Mouse (Mus musculus) lung, adult 18-20 months (tissue): ENCODE results near the gene Acin1.

Experiments
- DNase-seq, 2 experiments: peaks; one replicate each; pipeline ENCODE4 v3.0.0; 2022; ENCODE audit warnings: mixed read lengths in 2 of 2

Acin1 gene

DNA sequence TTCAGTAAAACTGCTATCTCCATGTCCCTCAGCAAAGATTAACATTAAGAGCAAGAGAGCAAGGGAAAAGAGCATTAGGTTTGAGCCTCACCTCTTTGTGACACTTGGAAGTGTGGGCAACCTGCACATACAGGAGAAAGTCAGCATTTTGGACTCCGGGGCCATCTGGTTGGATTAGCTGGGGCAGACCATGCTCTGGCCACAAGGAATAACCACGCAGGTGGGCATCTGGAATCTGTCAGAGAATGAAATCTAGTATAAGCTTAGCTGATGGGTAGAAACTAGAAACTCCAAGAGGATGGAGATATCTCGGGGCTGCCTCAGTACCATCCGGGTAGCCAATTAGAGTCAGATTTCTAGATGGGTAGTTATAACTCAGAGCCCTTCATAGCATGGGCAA is 10.0 kb upstream of the Acin1 start:
- no peak for DNase-seq

- DNase-seq, result no peak
Observed at GRCm38 (mm10) chr14:54695042-54695441, 8.3 kb upstream of the Acin1 start.

- no peak for DNase-seq
Observed at GRCm38 (mm10) chr14:54687251-54687650, 520 bp upstream of the Acin1 start.

DNA sequence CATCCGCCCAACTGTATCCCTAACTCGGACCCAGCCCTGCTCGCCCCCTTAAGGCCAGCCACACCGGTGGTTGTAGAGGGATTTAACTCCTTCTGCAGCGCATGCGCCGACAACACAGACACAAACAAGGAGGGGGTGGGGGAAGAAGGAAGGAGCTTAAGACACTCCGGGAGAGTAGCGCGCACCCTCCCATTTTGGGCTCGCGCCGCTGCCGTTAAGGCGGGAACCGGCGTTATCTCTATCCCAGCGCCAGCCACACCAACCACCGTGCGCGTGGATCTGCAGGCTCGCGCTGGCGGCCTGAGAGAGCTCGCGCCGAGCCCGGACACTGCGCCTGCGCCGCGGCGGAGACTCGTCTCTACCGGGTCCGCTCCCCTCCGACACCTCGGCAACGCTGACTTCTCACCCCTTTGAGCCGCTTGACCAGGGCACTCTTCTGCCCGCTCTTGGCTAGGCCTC is 639 bp downstream of the Acin1 start, which contains the start of gene 1700123O20Rik:
Gene 1700123O20Rik (plus strand): TSS at position 154 of the 459 bp plus-strand sequence.
- peak in 1 of 2 experiments; percentile 80 for DNase-seq

GRCm38 (mm10) chr14:54685471-54685870 is 1.3 kb downstream of the Acin1 start:
- DNase-seq, result no peak

DNA sequence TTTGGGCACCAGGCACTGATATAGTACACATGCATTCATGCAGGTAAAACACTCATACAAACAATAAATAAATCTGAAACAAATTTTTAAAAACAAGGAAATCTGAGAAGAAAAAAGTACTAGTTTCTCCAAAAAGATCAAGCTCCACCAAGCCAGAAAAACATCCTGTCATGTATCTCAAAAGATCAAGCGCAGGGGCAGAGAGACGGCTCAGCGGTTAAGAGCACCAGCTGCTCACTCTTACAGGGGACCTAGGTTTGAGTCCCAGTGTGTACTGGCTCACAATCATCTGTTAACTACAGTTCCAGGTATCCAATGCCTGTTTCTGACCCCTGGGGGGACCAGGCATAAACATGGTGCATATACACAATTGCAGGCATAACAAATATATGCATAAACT is 4.3 kb downstream of the Acin1 start:
- DNase-seq, result no peak

GRCm38 (mm10) chr14:54678657-54679304 is 8.0 kb downstream of the Acin1 start:
- no peak for DNase-seq

- no peak for DNase-seq
Observed at GRCm38 (mm10) chr14:54676290-54676689, 10.4 kb downstream of the Acin1 start.

DNA sequence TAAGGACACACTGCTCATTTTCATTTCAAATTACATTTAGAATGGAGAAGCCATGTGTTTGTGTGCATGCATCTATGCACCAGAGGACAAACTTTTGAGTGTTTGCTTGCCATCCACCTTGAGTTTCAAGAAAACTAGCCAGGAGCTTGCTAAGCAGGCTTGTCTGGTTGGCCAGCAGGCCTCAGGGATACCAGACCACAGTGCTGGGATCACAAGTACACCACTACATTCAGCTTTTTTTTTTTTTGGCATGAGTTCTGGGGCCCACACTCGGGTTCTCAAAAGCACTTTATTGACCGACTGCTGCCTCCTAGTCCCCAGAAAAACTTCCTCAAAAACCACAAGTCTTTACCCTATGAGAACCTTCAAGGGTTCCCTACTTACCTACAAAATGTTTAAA is 12.4 kb downstream of the Acin1 start:
- DNase-seq, result peak; percentile 56 to 69

DNA sequence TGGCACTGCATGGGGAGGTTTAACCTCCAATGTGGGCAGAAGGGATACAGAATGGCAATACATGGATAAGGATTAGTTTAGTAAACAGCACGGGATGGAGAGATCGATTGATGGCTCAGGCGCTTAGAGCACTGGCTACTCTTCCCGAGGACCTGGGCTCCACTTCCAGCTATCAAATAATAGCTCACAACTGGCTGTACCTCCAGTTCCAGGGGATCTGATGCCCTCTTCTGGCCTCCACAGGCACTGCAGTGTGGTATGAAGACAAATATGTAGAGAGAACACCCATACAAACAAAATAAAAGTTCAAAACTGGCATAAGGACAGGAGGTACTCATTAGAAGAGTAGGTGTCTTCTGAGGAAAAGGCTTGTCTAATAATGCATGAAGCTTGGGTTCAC is 17.4 kb downstream of the Acin1 start:
- peak; percentile 55 to 62 for DNase-seq

- DNase-seq, result no peak
Observed at GRCm38 (mm10) chr14:54664477-54665222, 22.1 kb downstream of the Acin1 start.

- no peak for DNase-seq
Observed at GRCm38 (mm10) chr14:54660009-54660408, 26.7 kb downstream of the Acin1 start.

DNA sequence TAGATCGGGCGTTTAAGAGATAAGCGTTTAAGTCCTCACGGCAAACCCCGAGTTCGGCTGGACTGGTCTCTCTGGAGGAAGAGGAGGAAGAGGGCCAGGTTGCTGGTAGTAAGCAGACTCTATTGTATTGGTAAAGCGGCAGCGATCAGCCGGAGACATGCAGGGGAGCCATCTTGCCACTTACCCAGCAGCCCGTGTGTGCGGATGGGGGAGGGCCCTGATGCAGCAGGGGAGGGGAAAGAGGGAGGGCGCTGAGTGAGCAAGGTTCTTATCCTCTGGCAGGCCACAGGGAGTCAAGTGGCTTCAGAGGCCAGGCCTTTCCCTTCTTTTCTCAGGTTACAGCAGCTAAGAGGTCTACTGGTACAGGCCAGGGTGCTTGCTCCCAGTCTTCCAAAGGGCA is 33.2 kb downstream of the Acin1 start:
- DNase-seq, result peak; percentile 91 to 93

DNA sequence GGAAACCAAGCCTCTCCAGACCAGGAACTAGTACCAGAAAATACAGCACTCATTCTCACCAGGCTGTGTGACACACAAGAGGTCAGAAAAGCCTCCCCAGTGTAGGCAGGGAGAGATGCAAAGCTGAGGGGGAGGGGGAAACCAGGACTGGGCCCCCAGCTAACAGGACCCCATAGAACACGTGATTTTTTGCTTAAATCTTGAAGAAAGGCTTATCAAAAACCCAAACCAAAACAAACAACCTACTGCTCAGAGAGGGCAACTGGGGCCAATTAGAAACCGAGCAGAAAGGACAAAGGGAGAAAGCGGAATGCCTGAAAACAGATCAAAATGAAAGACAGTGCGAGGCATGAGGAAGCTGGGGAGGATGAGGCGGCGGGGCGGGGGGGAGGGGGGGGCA is 33.9 kb downstream of the Acin1 start:
- DNase-seq, result no peak

DNA sequence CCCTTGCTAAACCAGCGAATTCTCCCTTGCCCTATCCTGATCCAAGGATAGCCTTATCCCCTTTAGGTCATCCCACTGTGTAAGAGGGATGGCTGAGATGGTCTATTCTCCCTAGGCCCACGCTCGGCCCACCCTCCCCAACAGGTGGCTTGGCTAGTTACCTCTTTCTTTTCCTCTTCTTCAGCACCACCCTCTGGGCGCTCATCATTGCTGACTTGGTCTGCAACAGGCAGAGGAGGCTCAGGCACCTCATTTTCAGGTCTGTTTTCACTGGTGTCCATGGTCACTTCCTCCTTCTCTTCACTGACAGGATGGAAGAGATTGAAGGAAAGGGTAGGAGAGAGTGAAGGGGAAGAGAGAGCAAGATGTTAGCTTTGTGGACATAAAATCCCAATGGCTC is 35.2 kb downstream of the Acin1 start:
- no peak for DNase-seq

GRCm38 (mm10) chr14:54650621-54651454 is 35.9 kb downstream of the Acin1 start:
- DNase-seq, result peak; percentile 77 to 88

DNA sequence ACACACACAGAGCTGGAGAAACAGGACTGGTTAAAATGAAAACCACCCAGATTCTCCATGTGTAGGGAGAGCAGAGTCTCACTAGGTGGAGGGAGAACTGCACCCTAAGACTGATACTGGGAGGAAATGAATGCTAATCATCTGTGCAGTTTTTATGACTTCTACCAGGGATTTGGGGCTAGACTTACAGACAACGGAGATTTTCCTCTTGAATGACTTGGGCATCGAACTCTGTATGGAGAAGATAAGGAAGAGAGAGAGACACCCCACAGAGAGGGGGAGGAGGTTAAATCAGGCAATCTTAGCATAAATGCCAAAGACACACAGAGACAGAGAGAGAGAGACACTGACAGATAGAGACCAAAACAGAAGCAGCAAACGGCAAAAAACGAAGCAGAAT is 38.8 kb downstream of the Acin1 start:
- no peak for DNase-seq

- DNase-seq, result peak; percentile 54 to 65
Observed at GRCm38 (mm10) chr14:54646898-54647636, 39.7 kb downstream of the Acin1 start.

DNA sequence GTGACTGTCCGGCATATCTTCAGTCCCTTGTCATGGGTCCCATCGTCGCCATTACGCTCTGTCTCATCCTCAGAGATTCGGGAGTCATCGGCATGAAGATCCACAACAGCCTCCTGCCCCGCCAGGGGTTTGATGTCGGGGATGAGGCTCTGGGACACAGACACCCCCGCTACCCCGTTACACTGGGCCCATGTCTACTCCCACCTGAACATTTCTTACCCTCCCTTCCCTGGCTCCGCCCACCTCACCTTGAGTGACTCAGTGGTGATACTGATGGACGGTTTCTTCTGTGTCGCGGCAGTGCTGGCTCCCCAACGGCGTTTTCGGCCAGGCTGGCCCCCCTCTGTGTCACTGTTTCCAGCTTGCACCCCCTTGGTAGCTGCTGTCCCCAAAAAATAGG is 40.3 kb downstream of the Acin1 start:
- DNase-seq, result no peak

DNA sequence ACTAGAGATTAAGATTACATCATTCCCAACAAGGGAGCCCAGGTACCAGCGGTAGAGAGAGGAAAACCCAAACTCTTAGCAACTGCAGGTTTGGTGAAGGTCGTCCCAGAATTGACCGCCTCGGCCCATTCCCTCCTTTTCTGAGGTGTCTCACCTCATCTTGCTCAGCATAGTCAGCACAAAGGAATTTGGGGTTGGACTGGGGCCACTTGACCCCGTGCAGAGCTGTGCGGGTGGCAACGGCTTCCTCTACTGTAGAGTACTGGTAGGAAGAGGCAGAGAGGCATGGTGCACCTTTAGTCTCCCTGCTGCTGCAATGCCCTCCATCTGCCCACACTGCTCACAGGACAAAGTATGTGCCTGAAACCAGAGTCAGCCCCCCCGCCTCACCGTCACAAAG is 42.4 kb downstream of the Acin1 start:
- no peak for DNase-seq

GRCm38 (mm10) chr14:54643011-54643410 is 43.7 kb downstream of the Acin1 start:
- no peak for DNase-seq

DNA sequence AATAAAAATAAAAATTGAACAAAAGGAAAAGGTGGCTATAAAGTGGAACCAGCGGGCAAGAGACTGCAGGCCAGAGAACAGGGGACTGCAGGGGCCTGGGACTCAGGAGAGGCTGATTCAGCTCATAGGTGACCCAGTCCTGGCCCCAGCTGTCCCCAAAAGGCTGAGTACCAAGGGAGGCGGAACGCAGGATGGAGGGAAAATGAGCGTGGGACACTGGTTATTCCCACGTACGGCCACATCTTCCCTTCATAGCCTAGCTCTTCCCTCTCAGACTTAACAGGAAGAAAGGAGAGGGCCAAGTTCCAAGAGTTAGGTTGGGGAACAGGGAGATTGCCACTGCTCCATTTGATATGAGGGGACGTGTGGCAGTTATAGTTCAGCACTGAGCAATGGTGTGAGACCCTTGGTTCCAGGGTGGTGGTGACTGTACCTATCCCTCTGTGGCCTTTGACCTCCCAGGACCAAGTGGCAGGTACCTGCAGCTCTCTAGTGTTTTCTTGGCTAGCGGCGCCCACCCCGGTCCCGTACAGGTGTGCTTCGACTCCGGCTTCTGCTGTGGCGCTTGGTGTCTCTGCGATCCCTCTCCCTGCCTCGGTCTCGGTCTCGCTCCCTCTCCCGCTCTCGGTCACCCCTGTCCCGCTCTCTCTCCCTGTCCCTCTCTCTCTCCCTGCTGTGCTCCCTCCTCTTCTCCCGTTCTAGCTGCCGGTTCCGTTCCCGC is 44.3 kb downstream of the Acin1 start:
- no peak for DNase-seq
